Mouse (Mus musculus): ENCODE measurements around the gene Aldh5a1.

GRCm38 (mm10) chr13:24868233-24868632 is 69.2 kb downstream of the Aldh5a1 start:
- TF ChIP-seq POLR2A (IDR thresholded peaks at IDR 0.05; ENCODE audit: control insufficient read depth, low read depth, low read length) (no peak), CTCF (IDR thresholded peaks at IDR 0.05; ENCODE audit: control insufficient read depth, insufficient read depth, insufficient replicate concordance, low read depth, low read length) (no peak)

All from testis, adult 2 months (tissue).